Mouse (Mus musculus) lung, postnatal 0 days (tissue): ENCODE results near the gene Gm45716.

ENCODE experiments used
- CTCF ChIP-seq: IDR thresholded peaks from 2 replicates; pipeline ENCODE4 v1.5.1; 2016; ENCODE audit warnings: antibody characterized with exemption, mild to moderate bottlenecking
- EP300 ChIP-seq: IDR thresholded peaks from 2 replicates; pipeline ENCODE4 v1.6.1; 2016; ENCODE audit warnings: antibody characterized with exemption, mild to moderate bottlenecking, control low read depth

DNA sequence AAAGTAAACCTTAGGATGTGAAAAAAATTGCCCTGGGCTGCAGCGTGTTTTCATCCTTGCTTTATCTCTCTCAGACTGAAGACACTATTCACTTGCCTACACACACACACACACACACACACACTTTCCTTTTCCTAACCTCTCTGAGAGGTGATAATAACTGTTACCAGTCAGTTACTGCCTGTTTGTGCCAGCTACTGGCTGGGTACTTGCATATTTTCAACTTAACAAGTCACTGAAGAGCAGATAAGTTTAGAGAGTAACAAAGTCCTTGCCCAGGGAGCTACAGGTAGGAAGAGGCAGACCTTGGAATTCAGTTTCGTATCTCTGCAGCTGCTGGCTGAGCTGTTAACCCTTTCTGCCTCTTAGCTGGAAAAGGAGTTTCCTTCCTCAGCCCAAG lies 64.4 kb downstream of the Gm45716 start:
- TF ChIP-seq CTCF, result no peak
- TF ChIP-seq EP300, result peak; percentile 28; the same call in 1 of the 2 replicates
